In genomic region chr12:99874609-99875008, GRCm38 (mm10) we compare ENCODE assay signal across 24 mouse cellular contexts. TPM values are rescaled to one million over a fixed set of nuclear protein-coding genes. Genes with fewer than 3 reads are reported as not detected.
DNase-seq lines count a peak whose midpoint lies in the region; ATAC-seq and TF ChIP-seq lines count a peak whose summit lies in the region.
"Had no signal": no experiment of that assay in that cellular context is flagged by ENCODE, and none has a peak within 500 bp of the region (broad histone marks: within the 10 kb centered on the region; RNA-seq: fewer than 3 reads in every experiment).

No protein-coding gene starts in this region.

- no peak for TF ChIP-seq RAD21 in MEL (IDR thresholded peaks at IDR 0.05; ENCODE audit: low read depth, low read length)

- no peaks in the 10 kb centered on the region for H3K9me3 ChIP-seq in lung, postnatal 0 days (ENCODE audit: low read length)
- H3K9me3 ChIP-seq in MEL (replicated peaks; ENCODE audit: insufficient read depth, low read length): no peaks in the 10 kb centered on the region
- H3K9me3 ChIP-seq: embryonic facial prominence, embryonic 15.5 days; forebrain, embryonic 13.5 days; heart, embryonic 15.5 days; hindbrain, embryonic 12.5 days; midbrain, embryonic 10.5 days had no signal

- no peaks in the 10 kb centered on the region for H3K4me1 ChIP-seq in lung, postnatal 0 days (ENCODE audit: insufficient read depth, low read depth, low read length)
- H3K4me1 ChIP-seq in MEL (ENCODE audit: control insufficient read depth in 1 of 2, insufficient read depth in 2 of 2, low read length in 2 of 2): peaks cover 11% of the 10 kb centered on the region in 2 experiments
- H3K4me1 ChIP-seq: embryonic facial prominence, embryonic 15.5 days; heart, embryonic 15.5 days; hindbrain, embryonic 12.5 days had no signal

- TF ChIP-seq CTCF in lung, postnatal 0 days (IDR thresholded peaks at IDR 0.05): no peak
- no peak for TF ChIP-seq CTCF in MEL (IDR thresholded peaks at IDR 0.05 in 2 of 3, conservative IDR thresholded peaks at IDR 0.05 in 1 of 3; ENCODE audit: control insufficient read depth in 1 of 3, insufficient read depth in 1 of 3, low read depth in 2 of 3, low read length in 3 of 3, poor library complexity in 1 of 3, severe bottlenecking in 1 of 3)

- no peaks in the 10 kb centered on the region for H3K36me3 ChIP-seq in lung, postnatal 0 days (ENCODE audit: insufficient read depth, low read length)
- H3K36me3 ChIP-seq in MEL (ENCODE audit: control insufficient read depth in 1 of 2, insufficient read depth in 2 of 2, low read length in 2 of 2): peaks cover 0 to 3% of the 10 kb centered on the region in 2 experiments; a peak in 2 of 4 replicates
- H3K36me3 ChIP-seq: embryonic facial prominence, embryonic 15.5 days; heart, embryonic 15.5 days; hindbrain, embryonic 12.5 days had no signal

- ATAC-seq in lung, postnatal 0 days: no peak
- ATAC-seq in megakaryocyte, adult 5-6 weeks (ENCODE audit: poor library complexity, severe bottlenecking): peak; percentile 95
- ATAC-seq: forebrain, embryonic 13.5 days; Patski had no signal

- WGBS in lung, postnatal 0 days: 78% methylated on average over 6 of the region's 6 CpGs

- H3K27ac ChIP-seq in lung, postnatal 0 days (ENCODE audit: low read length): no peak overlapping the region
- no peak overlapping the region for H3K27ac ChIP-seq in MEL (ENCODE audit: control insufficient read depth, low read depth, low read length)
- H3K27ac ChIP-seq: embryonic facial prominence, embryonic 15.5 days; forebrain, embryonic 13.5 days; heart, embryonic 15.5 days; hindbrain, embryonic 12.5 days; kidney, postnatal 0 days; layer of hippocampus, adult 2 months; midbrain, embryonic 10.5 days had no signal

- TF ChIP-seq EP300 in lung, postnatal 0 days (IDR thresholded peaks at IDR 0.05): no peak
- peak in 1 of 2 experiments; percentile 46; a peak in 1 of 4 replicates for TF ChIP-seq EP300 in MEL (IDR thresholded peaks at IDR 0.05; ENCODE audit: low read depth in 1 of 2, low read length in 2 of 2)

- no peaks in the 10 kb centered on the region for H3K27me3 ChIP-seq in lung, postnatal 0 days (replicated peaks; ENCODE audit: insufficient read depth, low read length)
- H3K27me3 ChIP-seq in MEL (ENCODE audit: control insufficient read depth in 1 of 2, insufficient read depth in 2 of 2, low read length in 2 of 2): no peaks in the 10 kb centered on the region
- H3K27me3 ChIP-seq: embryonic facial prominence, embryonic 15.5 days; forebrain, embryonic 13.5 days; heart, embryonic 15.5 days; hindbrain, embryonic 12.5 days; Patski had no signal

- no peak overlapping the region for H3K9ac ChIP-seq in lung, postnatal 0 days (replicated peaks; ENCODE audit: low read depth)
- H3K9ac ChIP-seq in MEL (ENCODE audit: control insufficient read depth, low read depth, low read length, poor library complexity, severe bottlenecking): no peak overlapping the region
- H3K9ac ChIP-seq: embryonic facial prominence, embryonic 15.5 days; forebrain, embryonic 13.5 days; heart, embryonic 15.5 days; hindbrain, embryonic 12.5 days; lung, embryonic 14.5 days had no signal

- DNase-seq in lung, postnatal 0 days (ENCODE audit: low spot score): peak; percentile 15
- DNase-seq in lung, postnatal 14 days: no peak
- peak; percentile 67 for DNase-seq in MEL (ENCODE audit: low read depth, low spot score)
- DNase-seq in adrenal gland, postnatal 10 days: no peak
- DNase-seq in heart, adult 9 months (ENCODE audit: low spot score in 2 of 2): no peak
- DNase-seq in urinary bladder, postnatal 10 days (ENCODE audit: low spot score): no peak
- DNase-seq: adrenal gland, postnatal 36 days; cerebellum, postnatal 10 days; embryo, embryonic 11 days; kidney, adult 11 months; left cerebral cortex, postnatal 4 days; lung, embryonic 14.5 days; right cerebral cortex, postnatal 25 days; thymus, postnatal 14 days had no signal

- TF ChIP-seq POLR2A in MEL (IDR thresholded peaks at IDR 0.05; ENCODE audit: control insufficient read depth in 1 of 2, insufficient read depth in 1 of 2, low read depth in 1 of 2, low read length in 2 of 2, poor library complexity in 1 of 2): no peak

- no peak overlapping the region for H3K4me2 ChIP-seq in lung, postnatal 0 days (replicated peaks; ENCODE audit: low read depth, low read length)
- H3K4me2 ChIP-seq: embryonic facial prominence, embryonic 15.5 days; forebrain, embryonic 13.5 days; heart, embryonic 15.5 days; hindbrain, embryonic 12.5 days; liver, embryonic 11.5 days; lung, embryonic 14.5 days had no signal

- H3K79me2 ChIP-seq in MEL (ENCODE audit: control insufficient read depth, insufficient read depth, low read length, poor library complexity): no peaks in the 10 kb centered on the region

- no peak overlapping the region for H3K4me3 ChIP-seq in lung, postnatal 0 days (ENCODE audit: low read depth, low read length)
- H3K4me3 ChIP-seq in MEL (ENCODE audit: control insufficient read depth in 1 of 2, insufficient read depth in 1 of 2, low read depth in 2 of 2, low read length in 2 of 2): no peak overlapping the region
- H3K4me3 ChIP-seq: embryonic facial prominence, embryonic 15.5 days; forebrain, embryonic 13.5 days; heart, embryonic 15.5 days; hindbrain, embryonic 12.5 days; layer of hippocampus, adult 2 months; midbrain, embryonic 10.5 days had no signal

TF ChIP-seq in MEL, 35 proteins besides CTCF, POLR2A, EP300 and RAD21:
- TF ChIP-seq MAX (IDR thresholded peaks at IDR 0.05; ENCODE audit: low read length) (no peak), POLR2AphosphoS2 (IDR thresholded peaks at IDR 0.05; ENCODE audit: low read length) (0 out of 2 replicates have a peak, but pooled peaks have one; percentile 27), MXI1 (IDR thresholded peaks at IDR 0.05; ENCODE audit: low read depth, low read length) (peak; percentile 35; the same call in 1 of the 2 replicates), CHD2 (IDR thresholded peaks at IDR 0.05; ENCODE audit: low read length) (no peak), CHD1 (IDR thresholded peaks at IDR 0.05; ENCODE audit: low read depth, low read length) (no peak), POLR2AphosphoS5 (IDR thresholded peaks at IDR 0.05; ENCODE audit: borderline replicate concordance, low read depth, low read length) (no peak), TAL1 (IDR thresholded peaks at IDR 0.05; ENCODE audit: low read length) (no peak), BHLHE40 (IDR thresholded peaks at IDR 0.05; ENCODE audit: borderline replicate concordance, low read depth, low read length) (no peak), JUND (IDR thresholded peaks at IDR 0.05; ENCODE audit: low read depth, low read length) (no peak), ETS1 (IDR thresholded peaks at IDR 0.05; ENCODE audit: low read depth, low read length) (peak; percentile 29; the same call in 1 of the 2 replicates), MEF2A (IDR thresholded peaks at IDR 0.05; ENCODE audit: extremely low read depth, insufficient replicate concordance, low read depth, low read length, poor library complexity, severe bottlenecking) (no peak), MYC (IDR thresholded peaks at IDR 0.05; ENCODE audit: low read depth, low read length) (0 out of 2 replicates have a peak, but pooled peaks have one; percentile 41), ZC3H11A (IDR thresholded peaks at IDR 0.05; ENCODE audit: low read depth, low read length) (no peak), SIN3A (IDR thresholded peaks at IDR 0.05; ENCODE audit: low read length) (peak; percentile 26; the same call in 1 of the 2 replicates), ELF1 (IDR thresholded peaks at IDR 0.05; ENCODE audit: low read depth, low read length) (no peak), E2F4 (IDR thresholded peaks at IDR 0.05; ENCODE audit: borderline replicate concordance, low read depth, low read length) (no peak), TCF12 (IDR thresholded peaks at IDR 0.05; ENCODE audit: low read depth, low read length) (peak; percentile 25; the same call in 1 of the 2 replicates), NRF1 (IDR thresholded peaks at IDR 0.05; ENCODE audit: insufficient read depth, low read depth, low read length, poor library complexity, severe bottlenecking) (no peak), SMC3 (IDR thresholded peaks at IDR 0.05; ENCODE audit: low read depth, low read length) (no peak)

RNA-seq across cellular contexts. Expression of gene Efcab11, which starts 9.6 kb away (rescaled TPM):
- polyA plus RNA-seq in lung, postnatal 0 days (2015; fragmentation: Nextera tagmentation; extraction: Ambion mirVana): 2.2 and 2.7 TPM in 2 replicates
- 2.5 and 3.6 TPM in 2 replicates for total RNA-seq in MEL (2012; rRNA removed)
- 1 to 10 TPM in 1 of 2 experiments, not detected in 1; 3.5 TPM for polyA plus RNA-seq in MEL (2012; ENCODE audit: insufficient read depth in 1 of 2, insufficient read length in 2 of 2, low read depth in 1 of 2, low replicate concordance in 2 of 2, missing spikeins in 1 of 2)
- 5.4 and 7.0 TPM in 2 replicates for total RNA-seq in megakaryocyte, adult 5-6 weeks (2015)
- total RNA-seq in megakaryocyte, adult 5-6 weeks (2017): 12.8 and 17.3 TPM in 2 replicates
- 1 to 10 TPM; 1.4 to 2.1 TPM for total RNA-seq in adrenal gland, postnatal 10 days (2021)

RNA-seq across cellular contexts. Expression of gene Tdp1, which starts 9.7 kb away (rescaled TPM):
- polyA plus RNA-seq in lung, postnatal 0 days (2015; fragmentation: Nextera tagmentation; extraction: Ambion mirVana): 14.2 and 17.2 TPM in 2 replicates
- total RNA-seq in MEL (2012; rRNA removed): 33.2 and 39.1 TPM in 2 replicates
- 100 to 1,000 TPM in 1 of 2 experiments, 10 to 100 TPM in 1; 94.3 to 142 TPM for polyA plus RNA-seq in MEL (2012; ENCODE audit: insufficient read depth in 1 of 2, insufficient read length in 2 of 2, low read depth in 1 of 2, low replicate concordance in 2 of 2, missing spikeins in 1 of 2)
- 25.6 and 30.3 TPM in 2 replicates for total RNA-seq in megakaryocyte, adult 5-6 weeks (2015)
- 11.9 and 13.5 TPM in 2 replicates for total RNA-seq in megakaryocyte, adult 5-6 weeks (2017)
- total RNA-seq in adrenal gland, postnatal 10 days (2021): 10 to 100 TPM; 11.9 to 19.9 TPM

Comparison
In these comparisons a context has a peak if more than half of its experiments do, and no peak if none do; other contexts are left out.
1. DNase-seq: peak in lung, postnatal 0 days (single experiment) and MEL (single experiment); none in lung, postnatal 14 days (single experiment), adrenal gland, postnatal 10 days (single experiment), heart, adult 9 months (0 of 2) and urinary bladder, postnatal 10 days (single experiment).